Mouse (Mus musculus) adrenal gland (tissue): ENCODE results near the gene Opa1.

Source experiments
- intact Hi-C: fragments of 180-260 bp; cut with DNase I; formaldehyde crosslinking; loops from one replicate; pipeline ENCODE4 v1.15.1; 2025

Opa1 gene

GRCm38 (mm10) chr16:29687987-29688885, 109.1 kb downstream of the Opa1 start:
- intact Hi-C loops = no loop called here

GRCm38 (mm10) chr16:29689187-29689819, 110.2 kb downstream of the Opa1 start:
- intact Hi-C loops = no loop called here

- intact Hi-C loops = no loop called here
Measured at GRCm38 (mm10) chr16:29693025-29693682, 114.0 kb downstream of the Opa1 start.

GRCm38 (mm10) chr16:29693791-29694419, 114.8 kb downstream of the Opa1 start:
- intact Hi-C loops = no loop called here

- intact Hi-C loops = no loop called here
Measured at GRCm38 (mm10) chr16:29694420-29694959, 115.4 kb downstream of the Opa1 start.
